Mouse (Mus musculus) liver, embryonic 12.5 days (tissue): ENCODE data around the gene Tigit. TPM values are rescaled to one million over a fixed set of nuclear protein-coding genes. Genes with fewer than 3 reads are reported as not detected.

ENCODE experiments used
- ATAC-seq: fragments of 200-750 bp; cut with Nextera tagmentation; 2 replicates; pipeline ENCODE4 v1.8.0; 2017; ENCODE audit warnings: moderate number of reproducible peaks, mild to moderate bottlenecking, moderate library complexity
- H3K27ac ChIP-seq: fragments of 300-500 bp; sonication (generic); 2 replicates; pipeline ENCODE4 v1.5.1; 2016; ENCODE audit warnings: mild to moderate bottlenecking
- H3K27me3 ChIP-seq: fragments of 300-500 bp; sonication (generic); replicated peaks from 2 replicates; pipeline ENCODE4 v1.6.1; 2016; ENCODE audit warnings: mild to moderate bottlenecking, moderate library complexity
- H3K36me3 ChIP-seq: fragments of 300-500 bp; sonication (generic); 2 replicates; pipeline ENCODE4 v1.6.1; 2016; ENCODE audit warnings: mild to moderate bottlenecking, moderate library complexity
- H3K4me1 ChIP-seq: fragments of 300-500 bp; sonication (generic); 2 replicates; pipeline ENCODE4 v1.6.1; 2016
- H3K4me2 ChIP-seq: fragments of 300-500 bp; sonication (generic); 2 replicates; pipeline ENCODE4 v1.6.1; 2016; ENCODE audit warnings: mild to moderate bottlenecking, moderate library complexity
- H3K4me3 ChIP-seq: fragments of 300-500 bp; sonication (generic); 2 replicates; pipeline ENCODE4 v1.5.1; 2016; ENCODE audit warnings: mild to moderate bottlenecking, moderate library complexity
- H3K9ac ChIP-seq: fragments of 300-500 bp; sonication (generic); 2 replicates; pipeline ENCODE4 v1.6.1; 2016; ENCODE audit warnings: mild to moderate bottlenecking, moderate library complexity
- H3K9me3 ChIP-seq: fragments of 300-500 bp; sonication (generic); replicated peaks from 2 replicates; pipeline ENCODE4 v1.6.1; 2016; ENCODE audit warnings: mild to moderate bottlenecking, moderate library complexity
- WGBS: fragments of 180-500 bp; shearing (Covaris S2); methylation state at CpG from one replicate; pipeline ENCODE4 v1.1.7; 2016; ENCODE audit not compliant: insufficient replicate concordance; 5-methylcytosine and 5-hydroxymethylcytosine counted together
- polyA plus RNA-seq: library from polyadenylated mRNA; unstranded; fragments of >200 nt; fragmentation: Nextera tagmentation; extraction: Ambion mirVana; gene quantifications from 2 replicates; pipeline ENCODE4 v1.2.1, GENCODE M21; 2016

Tigit gene
- polyA plus RNA-seq, 1 experiment from 2014 or later: not detected

GRCm38 (mm10) chr16:43631758-43632157 is 32.2 kb downstream of the Tigit start:
- Histone ChIP-seq H3K36me3 (no peaks in the 10 kb centered on the region), H3K27ac (no peak overlapping the region), H3K4me3 (no peak overlapping the region), H3K27me3 (no peaks in the 10 kb centered on the region), H3K4me1 (no peaks in the 10 kb centered on the region), H3K9me3 (no peaks in the 10 kb centered on the region), H3K9ac (no peak overlapping the region), H3K4me2 (no peak overlapping the region)
- no peak for ATAC-seq
- 57% methylated on average over 2 of the region's 2 CpGs for WGBS

- Histone ChIP-seq H3K27me3 (no peaks in the 10 kb centered on the region), H3K4me3 (no peak overlapping the region), H3K36me3 (no peaks in the 10 kb centered on the region), H3K9ac (no peak overlapping the region), H3K4me2 (no peak overlapping the region), H3K27ac (no peak overlapping the region), H3K4me1 (no peaks in the 10 kb centered on the region), H3K9me3 (no peaks in the 10 kb centered on the region)
- WGBS: 66% methylated on average over 5 of the region's 5 CpGs
- ATAC-seq: no peak
Observed at GRCm38 (mm10) chr16:43628662-43629061, 35.3 kb downstream of the Tigit start.

DNA sequence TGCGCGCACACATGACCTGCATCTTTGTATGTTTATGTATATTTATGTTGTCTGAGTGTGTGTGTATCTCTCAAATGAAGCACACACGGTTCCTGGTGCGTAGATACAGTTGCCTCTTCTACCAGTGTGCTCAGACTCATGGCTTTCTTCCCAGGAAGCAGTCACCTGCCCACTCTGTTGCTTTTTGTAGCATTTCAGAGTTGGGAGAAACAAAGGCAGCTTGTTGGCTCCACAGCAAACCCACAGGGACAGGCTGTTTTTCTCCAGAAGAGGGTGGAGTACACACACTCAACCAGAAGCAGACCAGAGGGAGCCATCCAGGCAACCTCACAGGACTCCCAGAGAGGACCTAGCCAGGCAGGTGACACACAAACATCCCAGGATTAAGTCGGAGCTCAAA is 38.0 kb downstream of the Tigit start:
- H3K9ac ChIP-seq: no peak overlapping the region
- H3K36me3 ChIP-seq: no peaks in the 10 kb centered on the region
- H3K27me3 ChIP-seq: no peaks in the 10 kb centered on the region
- H3K4me2 ChIP-seq: no peak overlapping the region
- H3K4me1 ChIP-seq: no peaks in the 10 kb centered on the region
- 75% methylated on average over 5 of the region's 5 CpGs for WGBS
- no peak overlapping the region for H3K27ac ChIP-seq
- ATAC-seq: no peak
- no peak overlapping the region for H3K4me3 ChIP-seq
- no peaks in the 10 kb centered on the region for H3K9me3 ChIP-seq

DNA sequence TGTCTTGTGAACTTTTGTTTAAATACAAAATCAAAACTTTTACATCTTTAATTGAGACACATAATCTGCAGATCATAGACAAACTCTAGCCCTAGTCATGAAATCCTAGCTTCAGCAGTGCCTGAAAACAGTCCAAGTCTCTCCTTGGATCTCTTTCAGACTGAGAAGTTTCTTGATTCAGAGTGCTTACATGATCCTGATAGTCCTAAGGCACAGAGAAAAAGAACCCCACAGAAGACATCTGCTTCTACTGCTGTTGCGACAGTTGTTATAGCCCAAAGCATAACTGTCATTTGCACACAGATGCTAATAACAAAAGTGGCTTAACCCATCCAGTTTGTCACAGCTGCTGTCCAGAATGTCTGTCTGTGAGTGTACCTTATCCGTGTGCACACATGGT is 38.7 kb downstream of the Tigit start:
- no peaks in the 10 kb centered on the region for H3K36me3 ChIP-seq
- 63% methylated on average over 2 of the region's 2 CpGs for WGBS
- H3K9ac ChIP-seq: no peak overlapping the region
- H3K27me3 ChIP-seq: no peaks in the 10 kb centered on the region
- no peaks in the 10 kb centered on the region for H3K4me1 ChIP-seq
- no peak overlapping the region for H3K4me2 ChIP-seq
- no peaks in the 10 kb centered on the region for H3K9me3 ChIP-seq
- H3K4me3 ChIP-seq: no peak overlapping the region
- no peak overlapping the region for H3K27ac ChIP-seq
- ATAC-seq: no peak

- H3K9ac ChIP-seq: no peak overlapping the region
- ATAC-seq: no peak
- H3K27me3 ChIP-seq: no peaks in the 10 kb centered on the region
- H3K4me1 ChIP-seq: no peaks in the 10 kb centered on the region
- H3K36me3 ChIP-seq: no peaks in the 10 kb centered on the region
- 38% methylated on average over 4 of the region's 4 CpGs for WGBS
- no peak overlapping the region for H3K4me2 ChIP-seq
- H3K9me3 ChIP-seq: no peaks in the 10 kb centered on the region
- no peak overlapping the region for H3K4me3 ChIP-seq
- H3K27ac ChIP-seq: no peak overlapping the region
Observed at GRCm38 (mm10) chr16:43624876-43625275, 39.1 kb downstream of the Tigit start.

- no peak overlapping the region for H3K4me2 ChIP-seq
- no peaks in the 10 kb centered on the region for H3K27me3 ChIP-seq
- H3K9ac ChIP-seq: no peak overlapping the region
- no peak overlapping the region for H3K27ac ChIP-seq
- no peak for ATAC-seq
- no peaks in the 10 kb centered on the region for H3K9me3 ChIP-seq
- no peak overlapping the region for H3K4me3 ChIP-seq
- no peaks in the 10 kb centered on the region for H3K36me3 ChIP-seq
- WGBS: 60% methylated on average over 5 of the region's 5 CpGs
- no peaks in the 10 kb centered on the region for H3K4me1 ChIP-seq
Observed at GRCm38 (mm10) chr16:43623315-43624000, 40.5 kb downstream of the Tigit start.

DNA sequence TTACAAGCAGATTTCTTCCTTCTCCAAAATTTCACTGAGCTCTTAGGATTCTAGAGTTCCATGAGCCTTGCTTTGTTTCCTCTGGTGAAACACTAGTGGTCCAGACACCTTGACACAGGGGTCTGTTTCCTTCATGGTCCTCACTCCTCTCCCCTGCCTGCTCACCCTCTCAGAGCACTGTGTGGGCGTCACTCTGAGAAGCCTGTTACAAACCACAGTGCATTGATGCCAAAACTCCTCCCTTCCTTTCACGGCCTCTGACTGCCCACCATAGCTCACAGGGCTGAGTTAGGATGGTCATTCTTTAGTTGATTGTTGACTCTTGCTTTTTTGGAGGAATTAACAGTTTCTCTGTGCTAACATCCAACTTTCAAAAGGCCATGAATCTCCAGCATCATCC is 43.6 kb downstream of the Tigit start:
- Histone ChIP-seq H3K4me1 (no peaks in the 10 kb centered on the region), H3K4me3 (no peak overlapping the region), H3K27ac (no peak overlapping the region), H3K9me3 (no peaks in the 10 kb centered on the region), H3K36me3 (no peaks in the 10 kb centered on the region), H3K9ac (no peak overlapping the region), H3K4me2 (no peak overlapping the region), H3K27me3 (no peaks in the 10 kb centered on the region)
- WGBS: 25% methylated on average over 2 of the region's 2 CpGs
- no peak for ATAC-seq

DNA sequence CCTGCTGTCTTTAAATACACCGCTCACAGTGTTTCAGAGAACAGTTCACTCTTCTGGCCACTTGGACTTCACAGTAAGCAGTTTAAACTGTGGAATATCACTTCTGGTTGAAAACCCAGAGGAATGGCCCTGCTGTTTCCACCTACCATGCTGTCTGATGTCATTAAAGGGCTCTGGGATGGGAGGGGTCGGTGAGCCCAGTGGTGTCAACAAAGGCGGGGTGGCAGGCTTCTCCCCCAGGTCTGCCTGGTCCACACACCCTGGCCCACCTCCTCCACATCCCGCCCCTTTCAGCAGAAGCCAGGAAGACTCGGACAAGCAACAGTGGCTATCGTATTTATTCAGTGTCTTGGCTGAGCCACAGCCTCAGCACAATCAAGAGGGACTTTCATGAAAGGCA is 44.7 kb downstream of the Tigit start:
- ATAC-seq: no peak
- H3K27me3 ChIP-seq: no peaks in the 10 kb centered on the region
- H3K27ac ChIP-seq: no peak overlapping the region

GRCm38 (mm10) chr16:43618286-43618685 is 45.7 kb downstream of the Tigit start:
- no peak overlapping the region for H3K9ac ChIP-seq
- no peak overlapping the region for H3K4me2 ChIP-seq
- 73% methylated on average over 23 of the region's 23 CpGs for WGBS
- no peaks in the 10 kb centered on the region for H3K27me3 ChIP-seq
- no peak for ATAC-seq
- no peaks in the 10 kb centered on the region for H3K4me1 ChIP-seq
- H3K36me3 ChIP-seq: no peaks in the 10 kb centered on the region
- no peaks in the 10 kb centered on the region for H3K9me3 ChIP-seq
- H3K4me3 ChIP-seq: no peak overlapping the region
- no peak overlapping the region for H3K27ac ChIP-seq

More for the DNA sequence above, 44.7 kb downstream of the Tigit start:
- Histone ChIP-seq H3K9ac (no peak overlapping the region), H3K4me1 (no peaks in the 10 kb centered on the region), H3K36me3 (no peaks in the 10 kb centered on the region), H3K4me2 (no peak overlapping the region), H3K4me3 (no peak overlapping the region), H3K9me3 (no peaks in the 10 kb centered on the region)
- WGBS: 63% methylated on average over 6 of the region's 6 CpGs

GRCm38 (mm10) chr16:43617346-43617745 is 46.6 kb downstream of the Tigit start:
- Histone ChIP-seq H3K9ac (no peak overlapping the region), H3K4me3 (no peak overlapping the region), H3K27ac (no peak overlapping the region), H3K36me3 (no peaks in the 10 kb centered on the region), H3K4me2 (no peak overlapping the region), H3K27me3 (no peaks in the 10 kb centered on the region), H3K4me1 (no peaks in the 10 kb centered on the region), H3K9me3 (no peaks in the 10 kb centered on the region)
- no peak for ATAC-seq
- WGBS: 75% methylated on average over 6 of the region's 6 CpGs

GRCm38 (mm10) chr16:43616348-43616747 is 47.6 kb downstream of the Tigit start:
- no peak for ATAC-seq
- Histone ChIP-seq H3K36me3 (no peaks in the 10 kb centered on the region), H3K9ac (no peak overlapping the region), H3K4me3 (no peak overlapping the region), H3K27me3 (no peaks in the 10 kb centered on the region), H3K4me2 (no peak overlapping the region), H3K27ac (no peak overlapping the region), H3K4me1 (no peaks in the 10 kb centered on the region), H3K9me3 (no peaks in the 10 kb centered on the region)
- WGBS: 57% methylated on average over 4 of the region's 4 CpGs

DNA sequence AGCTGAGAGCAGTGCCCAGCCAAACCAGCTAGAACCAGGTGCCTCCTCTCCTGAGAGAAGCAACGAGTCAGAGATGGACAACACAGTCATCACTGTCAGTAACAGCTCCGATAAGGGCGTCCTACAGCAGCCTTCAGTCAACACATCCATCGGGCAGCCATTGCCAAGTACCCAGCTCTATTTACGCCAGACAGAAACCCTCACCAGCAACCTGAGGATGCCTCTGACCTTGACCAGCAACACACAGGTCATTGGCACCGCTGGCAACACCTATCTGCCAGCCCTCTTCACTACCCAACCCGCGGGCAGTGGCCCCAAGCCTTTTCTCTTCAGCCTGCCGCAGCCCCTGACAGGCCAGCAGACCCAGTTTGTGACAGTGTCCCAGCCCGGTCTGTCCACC is 53.6 kb downstream of the Tigit start:
- H3K9ac ChIP-seq: no peak overlapping the region
- H3K4me3 ChIP-seq: no peak overlapping the region
- no peaks in the 10 kb centered on the region for H3K27me3 ChIP-seq
- H3K36me3 ChIP-seq: peaks cover 4% of the 10 kb centered on the region; the same call in 1 of the 2 replicates
- H3K4me1 ChIP-seq: no peaks in the 10 kb centered on the region
- 76% methylated on average over 10 of the region's 10 CpGs for WGBS
- H3K27ac ChIP-seq: no peak overlapping the region
- no peaks in the 10 kb centered on the region for H3K9me3 ChIP-seq
- H3K4me2 ChIP-seq: no peak overlapping the region
- no peak for ATAC-seq

GRCm38 (mm10) chr16:43608066-43608465 is 55.9 kb downstream of the Tigit start:
- H3K4me2 ChIP-seq: no peak overlapping the region
- H3K27ac ChIP-seq: no peak overlapping the region
- H3K9ac ChIP-seq: no peak overlapping the region
- ATAC-seq: no peak
- no peaks in the 10 kb centered on the region for H3K27me3 ChIP-seq
- no peaks in the 10 kb centered on the region for H3K4me1 ChIP-seq
- no peak overlapping the region for H3K4me3 ChIP-seq
- peaks cover 4% of the 10 kb centered on the region; the same call in 1 of the 2 replicates for H3K36me3 ChIP-seq
- no peaks in the 10 kb centered on the region for H3K9me3 ChIP-seq
